Mouse (Mus musculus) testis, adult 2 months (tissue): Measurements from ENCODE around the gene Macrod1.

Experiments used
- CTCF ChIP-seq: fragments of 200-500 bp; IDR thresholded peaks from 2 replicates; pipeline ENCODE4 v1.5.1; 2012; ENCODE audit warnings: low read depth, mild to moderate bottlenecking, inconsistent platforms, low read length, moderate library complexity; ENCODE audit not compliant: control insufficient read depth, insufficient read depth, insufficient replicate concordance
- POLR2A ChIP-seq: fragments of 200-500 bp; IDR thresholded peaks from 2 replicates; pipeline ENCODE4 v1.6.1; 2012; ENCODE audit warnings: low read depth, mild to moderate bottlenecking, inconsistent platforms, low read length, moderate library complexity; ENCODE audit not compliant: control insufficient read depth

- TF ChIP-seq CTCF (no peak), POLR2A (no peak)
Measured at GRCm38 (mm10) chr19:7019191-7019590, 37.4 kb upstream of the Macrod1 start, which contains the start of gene Fermt3.
